Mouse (Mus musculus) hematopoietic stem cell, adult 5-6 weeks (primary cell): ENCODE measurements around the gene Gpr107. TPM values are rescaled to one million over a fixed set of nuclear protein-coding genes. Genes with fewer than 3 reads are reported as not detected.

Source experiments
- ATAC-seq, 2 experiments: fragments of 125-278 bp in 1 of 2; replicated peaks in 1 of 2; 2 replicates each; pipeline ENCODE4 v1.8.0; 2016 to 2017; ENCODE audit warnings: inconsistent platforms in 2 of 2, mild to moderate bottlenecking in 2 of 2, moderate number of reproducible peaks in 2 of 2, low read depth in 1 of 2, moderate TSS enrichment in 1 of 2; ENCODE audit not compliant: low FRiP score in 2 of 2, poor library complexity in 2 of 2, severe bottlenecking in 2 of 2, insufficient read depth in 1 of 2, low TSS enrichment in 1 of 2
- total RNA-seq: library from RNA; stranded (forward); fragments of 172-1452, 232-1000 nt; gene quantifications from 2 replicates; pipeline ENCODE4 v1.2.3, GENCODE M21; 2017

Gpr107 gene
- total RNA-seq, result 11.8 and 17.9 TPM in 2 replicates

- ATAC-seq, result peak; percentile 85 to 93
These were observed at the start of gene Gpr107 for GRCm38 (mm10) chr2:31151892-31152812. Gpr107 (plus strand) TSS chr2:31152316.

- no peak for ATAC-seq
These were observed 48.8 kb upstream of the Gpr107 start for GRCm38 (mm10) chr2:31103321-31103720.

DNA sequence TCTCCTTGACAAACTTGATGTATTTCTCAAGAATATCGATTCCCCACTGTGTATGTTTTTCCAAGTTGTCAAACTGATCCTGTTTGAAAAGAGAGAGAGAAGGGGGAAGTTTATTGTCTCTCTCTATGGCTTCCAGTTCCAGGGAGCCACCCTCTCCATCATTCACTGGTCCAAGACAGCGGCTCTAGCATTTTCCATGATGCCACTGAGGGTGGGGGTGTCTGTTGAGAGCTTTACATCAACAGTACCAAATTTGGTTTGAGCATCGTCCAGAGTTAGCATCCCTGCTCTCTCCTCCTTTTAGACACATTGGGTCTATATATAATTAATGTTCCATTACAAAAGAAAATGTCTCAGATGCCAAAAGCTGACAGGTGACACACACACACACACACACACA, 46.8 kb upstream of the Gpr107 start:
- ATAC-seq, result no peak

DNA sequence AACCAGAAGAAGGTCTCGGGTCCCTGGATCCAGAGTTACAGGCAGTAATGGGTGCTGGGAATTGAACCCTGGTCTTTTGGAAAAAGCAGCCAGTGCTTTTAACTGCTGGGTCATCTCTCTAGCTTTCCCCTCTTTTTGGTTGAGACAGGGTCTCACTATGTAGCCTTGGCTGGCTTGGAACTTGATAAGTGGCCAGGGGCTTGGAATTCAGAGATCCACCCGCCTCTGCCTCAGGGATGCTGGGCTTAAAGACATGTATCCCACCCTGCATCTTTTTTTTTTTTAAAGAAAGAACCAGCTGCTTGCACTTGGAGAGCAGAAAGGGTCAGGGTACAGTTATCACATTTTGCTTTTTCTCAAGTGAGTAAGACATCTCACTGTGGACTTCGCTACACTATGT, 46.1 kb upstream of the Gpr107 start:
- no peak for ATAC-seq

DNA sequence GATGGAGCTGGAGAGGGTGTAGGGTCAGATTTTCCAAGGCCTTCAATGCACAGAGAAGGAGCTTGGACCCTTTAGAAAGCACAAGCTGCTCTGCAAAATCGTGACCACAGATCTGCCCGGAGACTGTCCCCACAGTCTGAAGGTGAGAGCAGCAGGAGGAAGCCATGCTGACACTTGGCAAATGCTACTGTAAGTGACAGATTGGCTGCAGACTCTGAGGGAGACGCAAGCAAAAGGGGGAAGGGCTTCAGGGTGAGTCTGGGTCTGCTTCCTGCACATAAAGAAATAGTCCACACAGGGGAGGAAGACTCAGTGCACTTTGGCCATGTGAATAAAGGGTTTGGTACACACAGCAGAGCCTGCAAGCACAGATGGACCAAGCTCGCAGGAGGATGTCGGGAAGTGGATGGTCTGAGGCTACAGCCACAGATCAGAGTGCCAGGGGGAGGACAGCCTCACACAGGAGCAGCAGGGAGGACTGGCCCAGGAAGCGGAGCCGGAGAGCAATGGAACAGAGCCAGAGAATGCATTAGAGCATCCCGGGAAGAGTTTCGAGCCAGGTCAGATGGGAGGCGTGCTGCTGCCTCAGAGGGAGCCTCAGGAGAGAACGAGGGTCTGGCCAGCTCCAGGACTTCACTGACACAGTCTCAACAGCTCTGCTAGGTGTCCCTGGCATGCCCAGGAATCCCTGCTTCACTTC, 45.3 kb upstream of the Gpr107 start:
- ATAC-seq, result peak in 1 of 2 experiments; percentile 30; a peak in 1 of 4 replicates

DNA sequence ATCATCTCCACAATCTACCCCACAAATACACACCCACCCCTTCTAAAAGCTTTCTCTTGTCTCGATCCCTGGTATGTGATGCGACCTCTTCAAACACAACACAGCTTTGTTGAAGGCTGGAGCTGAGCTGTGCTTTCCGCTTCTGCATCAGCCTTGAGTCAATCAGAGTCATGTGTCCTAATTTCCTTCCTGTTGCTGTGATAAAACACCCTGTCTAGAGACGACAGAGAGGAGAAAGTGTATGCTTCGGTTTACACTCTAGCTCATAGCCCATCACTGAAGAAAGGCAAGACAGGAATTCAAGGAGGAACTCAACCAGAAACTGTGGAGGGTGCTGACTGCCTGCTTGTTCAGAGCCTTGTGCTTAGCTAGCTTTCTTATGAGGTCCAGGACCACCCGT, 43.9 kb upstream of the Gpr107 start:
- peak in 1 of 2 experiments; percentile 62; a peak in 1 of 4 replicates for ATAC-seq

GRCm38 (mm10) chr2:31109960-31110548, 42.1 kb upstream of the Gpr107 start:
- no peak for ATAC-seq

DNA sequence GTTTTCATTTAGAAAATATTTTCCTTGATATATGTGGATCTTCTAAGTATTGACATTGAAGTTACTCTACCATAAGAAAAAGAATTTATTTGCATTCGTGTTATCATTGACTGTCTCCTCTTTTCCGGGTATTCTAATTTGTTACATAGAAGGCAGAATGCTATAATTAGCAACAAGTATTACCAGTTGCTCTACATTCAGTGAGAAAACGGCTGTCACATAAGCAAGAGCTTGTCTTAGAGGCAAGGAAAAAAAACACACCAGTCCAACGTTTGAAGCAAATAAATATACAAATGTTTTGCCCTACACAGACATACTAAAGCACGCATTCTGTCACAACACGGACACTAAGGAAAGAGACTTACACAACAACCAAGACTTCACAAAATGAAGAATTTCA, 40.4 kb upstream of the Gpr107 start:
- no peak for ATAC-seq

GRCm38 (mm10) chr2:31114205-31114604, 37.9 kb upstream of the Gpr107 start:
- ATAC-seq, result no peak; a peak in 1 of 4 replicates

GRCm38 (mm10) chr2:31115091-31115942, 36.8 kb upstream of the Gpr107 start:
- ATAC-seq, result peak; percentile 9 to 24; a peak in 2 of 4 replicates

DNA sequence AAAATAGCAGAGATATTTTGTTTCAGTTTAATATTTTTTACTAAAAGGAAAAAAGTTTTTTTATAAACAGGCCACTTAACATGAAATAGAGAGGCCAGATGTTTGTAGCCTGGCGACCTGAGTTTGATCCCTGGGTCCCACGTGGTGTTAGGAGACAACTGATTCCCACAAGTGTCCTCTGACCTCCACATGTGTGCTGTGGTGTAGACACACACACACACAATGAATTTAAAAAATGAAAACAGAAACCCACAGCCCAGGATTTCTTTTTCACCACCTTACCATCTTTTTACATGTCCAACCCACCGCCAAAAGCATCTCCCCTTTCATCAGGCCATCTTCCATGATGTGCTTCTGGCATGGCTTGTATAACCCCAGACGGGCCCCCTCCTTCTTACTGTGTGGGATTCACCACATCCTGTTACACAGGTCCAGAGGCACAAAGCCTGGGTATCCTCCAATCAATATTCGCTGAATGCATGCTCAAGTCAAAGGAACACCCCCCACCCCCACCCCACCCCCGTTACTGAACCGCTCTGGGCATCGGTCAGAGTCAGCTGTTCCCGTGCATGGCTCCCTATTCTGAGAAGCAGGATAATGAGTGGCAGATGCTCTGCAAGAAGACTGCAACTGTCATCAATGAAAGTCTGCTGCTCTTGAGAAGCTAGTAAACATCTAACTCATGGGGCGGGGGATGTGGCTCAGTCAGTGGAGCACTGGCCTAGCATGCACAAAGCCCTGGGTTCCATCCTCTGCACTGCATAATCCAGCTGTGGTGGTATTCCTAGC, 36.0 kb upstream of the Gpr107 start:
- ATAC-seq, result peak; percentile 59 to 68

DNA sequence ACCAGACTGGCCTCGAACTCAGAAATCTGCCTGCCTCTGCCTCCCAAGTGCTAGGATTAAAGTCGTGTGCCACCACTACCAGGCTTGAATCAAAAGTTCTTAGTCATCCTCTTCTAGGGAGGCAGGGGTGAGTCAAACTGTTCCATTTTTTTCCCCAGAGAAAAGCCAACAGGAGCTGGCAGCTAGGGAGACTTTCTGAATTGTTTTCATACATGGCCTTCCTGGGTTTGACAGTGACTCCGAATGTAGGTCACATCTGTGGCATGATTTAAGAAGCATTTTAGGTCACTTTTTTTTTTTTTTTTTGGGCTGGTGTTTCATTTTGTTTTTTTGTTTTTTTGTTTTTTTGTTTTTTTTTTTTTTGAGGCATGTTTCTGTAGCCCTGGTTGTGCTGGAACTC, 33.9 kb upstream of the Gpr107 start:
- no peak for ATAC-seq

GRCm38 (mm10) chr2:31118639-31119380, 33.3 kb upstream of the Gpr107 start:
- peak in 1 of 2 experiments; percentile 38; a peak in 2 of 4 replicates for ATAC-seq

DNA sequence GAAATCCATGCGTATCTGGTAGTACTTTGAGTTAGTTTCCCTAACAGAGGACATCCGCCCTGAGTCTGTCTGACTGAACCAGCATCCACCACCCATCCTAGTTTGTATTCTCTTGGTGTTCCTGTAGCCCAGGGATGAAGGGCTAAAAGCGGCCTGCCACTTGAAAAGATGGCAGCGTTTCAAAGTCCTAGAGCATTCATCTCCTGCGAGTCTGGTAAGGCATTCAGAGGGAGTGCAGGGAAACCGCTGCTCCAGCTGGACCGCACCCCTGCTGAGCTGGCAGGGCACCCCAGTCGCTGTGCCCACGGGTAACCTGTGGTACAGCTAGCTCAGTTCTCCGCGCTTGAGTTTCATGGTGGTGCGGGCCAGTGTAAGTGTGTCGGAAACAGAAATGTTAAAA, 32.3 kb upstream of the Gpr107 start:
- ATAC-seq, result no peak

- no peak for ATAC-seq
These were observed 30.9 kb upstream of the Gpr107 start for GRCm38 (mm10) chr2:31121131-31121693.

- ATAC-seq, result no peak
These were observed 29.3 kb upstream of the Gpr107 start for GRCm38 (mm10) chr2:31122806-31123205.
